9 mouse cellular contexts compared by ENCODE assay signal in the genomic region with DNA sequence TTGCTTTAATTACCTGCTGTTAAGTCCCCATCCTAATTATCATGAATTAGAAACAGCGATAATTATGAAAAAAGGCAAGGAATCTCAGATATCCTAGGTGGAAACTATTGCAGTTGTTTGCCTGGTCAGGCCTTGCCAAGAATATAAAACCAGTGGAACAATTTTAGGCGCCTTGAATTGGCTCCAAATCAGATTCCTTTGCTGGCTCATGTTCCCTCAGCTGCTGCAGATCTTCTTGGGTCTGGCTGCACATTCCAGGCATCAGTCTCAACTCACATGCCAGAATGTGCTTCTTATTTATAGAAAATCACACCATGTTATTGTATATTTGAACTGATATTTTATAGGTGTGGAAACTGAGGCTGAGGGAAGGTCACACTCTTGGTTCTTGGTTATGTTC.
DNase-seq lines count a peak whose midpoint lies in the region; ATAC-seq lines count a peak whose summit lies in the region.
"Had no signal": no experiment of that assay in that cellular context is flagged by ENCODE, and none has a peak within 500 bp of the region (broad histone marks: within the 10 kb centered on the region; RNA-seq: fewer than 3 reads in every experiment).

No protein-coding gene starts in this region.

- no peaks in the 10 kb centered on the region for H3K27me3 ChIP-seq in heart, embryonic 16.5 days (ENCODE audit: control insufficient read depth, insufficient read depth, low read length)
- H3K27me3 ChIP-seq in limb, embryonic 15.5 days, result no peaks in the 10 kb centered on the region
- no peaks in the 10 kb centered on the region for H3K27me3 ChIP-seq in midbrain, embryonic 10.5 days (ENCODE audit: low read depth, poor library complexity, severe bottlenecking)

- H3K27ac ChIP-seq in heart, embryonic 16.5 days (ENCODE audit: low read length), result peak overlapping the region; percentile 93
- peak overlapping the region; percentile 71 for H3K27ac ChIP-seq in limb, embryonic 15.5 days
- no peak overlapping the region for H3K27ac ChIP-seq in midbrain, embryonic 10.5 days (replicated peaks)
- H3K27ac ChIP-seq: liver, embryonic 14.5 days had no signal

- H3K4me2 ChIP-seq in heart, embryonic 16.5 days (ENCODE audit: low read depth, low read length), result no peak overlapping the region; the same call in 1 of the 2 replicates
- no peak overlapping the region for H3K4me2 ChIP-seq in limb, embryonic 15.5 days

- no peaks in the 10 kb centered on the region for H3K9me3 ChIP-seq in heart, embryonic 16.5 days (replicated peaks; ENCODE audit: control insufficient read depth, low read length)
- no peaks in the 10 kb centered on the region for H3K9me3 ChIP-seq in limb, embryonic 15.5 days
- no peaks in the 10 kb centered on the region for H3K9me3 ChIP-seq in midbrain, embryonic 10.5 days (replicated peaks)

- peak; percentile 90 for ATAC-seq in frontal cortex, adult (ENCODE audit: low TSS enrichment)
- ATAC-seq in heart, embryonic 16.5 days (replicated peaks; ENCODE audit: extremely low read depth, insufficient read depth, low FRiP score), result peak; percentile 58
- 0 out of 2 replicates have a peak, but pooled peaks have one; percentile 58 for ATAC-seq in limb, embryonic 15.5 days (ENCODE audit: insufficient number of reproducible peaks, low FRiP score, low TSS enrichment, low read depth)

- H3K9ac ChIP-seq in heart, embryonic 16.5 days (ENCODE audit: low read length), result no peak overlapping the region
- H3K9ac ChIP-seq in limb, embryonic 15.5 days, result no peak overlapping the region
- H3K9ac ChIP-seq: liver, embryonic 14.5 days had no signal

- 36% methylated on average over 2 of the region's 2 CpGs for WGBS in heart, embryonic 16.5 days
- WGBS in limb, embryonic 15.5 days, result 31% methylated on average over 2 of the region's 2 CpGs
- WGBS in midbrain, embryonic 10.5 days, result 91% methylated on average over 2 of the region's 2 CpGs

- no peak for DNase-seq in frontal cortex, postnatal 25 days (ENCODE audit: low spot score in 2 of 2)
- peak; percentile 36 for DNase-seq in adipocyte (ENCODE audit: low spot score)
- DNase-seq in MN1 (ENCODE audit: low spot score), result no peak
- DNase-seq in midbrain, embryonic 10.5 days (ENCODE audit: low spot score), result no peak
- no peak for DNase-seq in yolk sac, embryonic 10.5 days (ENCODE audit: low spot score)

- H3K4me3 ChIP-seq in heart, embryonic 16.5 days (ENCODE audit: low read length), result no peak overlapping the region
- H3K4me3 ChIP-seq in limb, embryonic 15.5 days, result no peak overlapping the region
- no peak overlapping the region for H3K4me3 ChIP-seq in midbrain, embryonic 10.5 days

- peaks cover 27% of the 10 kb centered on the region for H3K4me1 ChIP-seq in heart, embryonic 16.5 days (ENCODE audit: control insufficient read depth, insufficient read depth, low read length)
- peaks cover 18% of the 10 kb centered on the region for H3K4me1 ChIP-seq in limb, embryonic 15.5 days
- peaks cover 16% of the 10 kb centered on the region for H3K4me1 ChIP-seq in midbrain, embryonic 10.5 days

- H3K36me3 ChIP-seq in heart, embryonic 16.5 days (ENCODE audit: control insufficient read depth, insufficient read depth), result no peaks in the 10 kb centered on the region
- no peaks in the 10 kb centered on the region for H3K36me3 ChIP-seq in limb, embryonic 15.5 days
- H3K36me3 ChIP-seq in midbrain, embryonic 10.5 days, result no peaks in the 10 kb centered on the region
